Mouse (Mus musculus): ENCODE results near the gene Itgav.

DNA sequence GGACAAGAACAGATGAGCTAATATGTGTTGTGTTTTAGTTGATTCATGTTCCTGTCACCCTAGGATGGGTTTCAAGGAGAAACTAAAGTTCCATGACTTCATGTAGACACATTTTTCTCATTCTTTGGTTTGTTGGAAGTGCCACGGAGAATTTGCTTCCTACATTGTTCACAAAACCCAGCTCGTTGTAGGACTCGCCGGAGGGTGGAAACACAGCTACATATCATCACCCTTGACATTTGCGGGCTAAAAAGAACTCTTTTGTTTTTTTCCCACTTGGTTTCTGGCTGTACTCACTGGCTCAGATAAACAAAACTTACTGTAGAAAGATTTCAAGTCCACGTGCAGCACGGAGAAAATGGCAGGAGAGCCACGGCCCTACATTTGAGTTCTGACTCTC, 41.9 kb upstream of the Itgav start:
- TF ChIP-seq CTCF (IDR thresholded peaks at IDR 0.05; ENCODE audit: insufficient read depth, low read length) (no peak), POLR2A (IDR thresholded peaks at IDR 0.05; ENCODE audit: borderline replicate concordance, extremely low read depth, low read depth, low read length) (no peak)

Data from lung, adult 2 months (tissue).